Mouse (Mus musculus): Measurements from ENCODE around the gene Mbtd1.

DNA sequence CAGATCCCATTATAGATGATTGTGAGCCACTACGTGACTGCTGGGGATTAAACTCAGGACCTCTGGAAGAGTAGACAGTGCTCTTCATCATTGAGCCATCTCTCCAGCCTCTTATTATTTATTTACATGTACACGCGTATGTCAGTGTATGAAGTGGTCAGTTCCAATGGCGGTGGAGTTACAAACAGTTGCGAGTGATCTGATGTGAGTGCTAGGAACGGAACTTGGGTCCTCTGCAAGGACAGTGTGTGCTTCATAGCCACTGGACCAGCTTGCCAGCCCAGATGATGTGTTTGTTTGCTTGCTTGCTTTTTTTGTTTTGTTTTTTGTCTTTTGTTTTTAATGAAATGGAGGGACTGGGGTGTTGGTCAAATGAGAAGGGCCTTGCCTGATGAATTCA is 83.5 kb downstream of the Mbtd1 start:
- TF ChIP-seq POLR2A (IDR thresholded peaks at IDR 0.05; ENCODE audit: borderline replicate concordance, control insufficient read depth, low read depth, low read length) (no peak), CTCF (IDR thresholded peaks at IDR 0.05; ENCODE audit: control insufficient read depth, insufficient read depth, low read length) (no peak)
